ENCODE assay signal across 27 mouse cellular contexts in genomic region chr11:111398706-111399105, GRCm38 (mm10).
"Had no signal": no experiment of that assay in that cellular context is flagged by ENCODE, and none has a peak within 500 bp of the region (broad histone marks: within the 10 kb centered on the region; RNA-seq: fewer than 3 reads in every experiment).

No protein-coding gene starts in this region.

- H3K36me3 ChIP-seq: embryonic facial prominence, embryonic 10.5 days; embryonic facial prominence, embryonic 12.5 days; embryonic facial prominence, embryonic 13.5 days; embryonic facial prominence, embryonic 15.5 days; forebrain, embryonic 10.5 days; forebrain, embryonic 12.5 days; forebrain, embryonic 15.5 days had no signal

- H3K27ac ChIP-seq: embryonic facial prominence, embryonic 10.5 days; embryonic facial prominence, embryonic 12.5 days; embryonic facial prominence, embryonic 13.5 days; embryonic facial prominence, embryonic 15.5 days; forebrain, embryonic 10.5 days; forebrain, embryonic 12.5 days; forebrain, embryonic 13.5 days; forebrain, embryonic 15.5 days; gastrocnemius, adult 2 months; heart, adult 2 months had no signal

- ATAC-seq: forebrain, embryonic 13.5 days; forebrain, embryonic 14.5 days; forebrain, embryonic 15.5 days; forebrain, embryonic 16.5 days; forebrain, postnatal 0 days had no signal

- H3K27me3 ChIP-seq: embryonic facial prominence, embryonic 12.5 days; embryonic facial prominence, embryonic 13.5 days; embryonic facial prominence, embryonic 15.5 days; forebrain, embryonic 12.5 days; forebrain, embryonic 13.5 days; forebrain, embryonic 15.5 days had no signal

- DNase-seq: cerebellum, adult 9-10 months; cerebellum, adult 9-11 months; cerebellum, postnatal 10 days; cerebellum, postnatal 14 days; cerebellum, postnatal 25 days; cerebellum, postnatal 36 days; embryo, embryonic 11 days; forebrain, postnatal 0 days; gastrocnemius, adult 2 months; gastrocnemius, postnatal 10 days; gastrocnemius, postnatal 14 days; gastrocnemius, postnatal 25 days; gastrocnemius, postnatal 36 days; heart, adult 11 months; heart, adult 18-20 months; heart, adult 2 months had no signal

- H3K9ac ChIP-seq: embryonic facial prominence, embryonic 12.5 days; embryonic facial prominence, embryonic 13.5 days; embryonic facial prominence, embryonic 15.5 days; forebrain, embryonic 12.5 days; forebrain, embryonic 13.5 days; forebrain, embryonic 15.5 days; forebrain, postnatal 0 days had no signal

- H3K9me3 ChIP-seq: embryonic facial prominence, embryonic 10.5 days; embryonic facial prominence, embryonic 12.5 days; embryonic facial prominence, embryonic 13.5 days; embryonic facial prominence, embryonic 15.5 days; forebrain, embryonic 10.5 days; forebrain, embryonic 12.5 days; forebrain, embryonic 13.5 days; forebrain, embryonic 15.5 days had no signal

- H3K4me3 ChIP-seq: embryonic facial prominence, embryonic 10.5 days; embryonic facial prominence, embryonic 12.5 days; embryonic facial prominence, embryonic 13.5 days; embryonic facial prominence, embryonic 15.5 days; erythroblast, embryonic 14.5 days; forebrain, embryonic 10.5 days; forebrain, embryonic 12.5 days; forebrain, embryonic 13.5 days; forebrain, embryonic 15.5 days; gastrocnemius, adult 2 months; heart, adult 2 months had no signal

- H3K4me1 ChIP-seq: embryonic facial prominence, embryonic 10.5 days; embryonic facial prominence, embryonic 12.5 days; embryonic facial prominence, embryonic 13.5 days; embryonic facial prominence, embryonic 15.5 days; forebrain, embryonic 10.5 days; forebrain, embryonic 12.5 days; forebrain, embryonic 13.5 days had no signal

- H3K4me2 ChIP-seq: embryonic facial prominence, embryonic 12.5 days; embryonic facial prominence, embryonic 13.5 days; embryonic facial prominence, embryonic 15.5 days; forebrain, embryonic 12.5 days; forebrain, embryonic 13.5 days; forebrain, embryonic 15.5 days had no signal
